Mouse (Mus musculus) T-cell, adult 2 months (primary cell): ENCODE measurements around the gene Fnbp1.
A peak's percentile ranks its signal among the peaks of the same experiment; 100 is the strongest.

Experiments
- DNase-seq: peaks from one replicate; pipeline ENCODE4 v3.0.0; 2022; ENCODE audit warnings: low spot score

Gene Fnbp1

GRCm38 (mm10) chr2:31124694-31125093, 17.1 kb downstream of the Fnbp1 start:
- DNase-seq, result no peak

DNA sequence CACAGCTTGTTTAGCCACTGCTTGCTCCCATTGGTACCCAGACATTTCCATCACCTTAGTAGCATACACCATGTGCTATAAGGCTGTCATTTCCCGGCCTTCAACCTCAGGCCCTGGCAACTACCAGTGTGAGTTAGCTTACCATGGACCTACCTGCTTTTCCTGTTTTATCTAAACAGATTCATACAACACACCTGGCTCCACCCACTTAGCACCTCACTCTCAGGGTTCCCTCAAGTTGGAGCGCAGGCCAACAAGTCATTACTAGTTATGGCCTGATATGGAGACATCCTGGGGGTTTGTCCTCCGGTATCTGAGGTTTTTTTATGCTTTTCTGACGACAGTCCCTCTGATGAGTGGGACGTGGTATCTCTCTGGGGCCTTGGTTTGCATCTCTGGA, 18.3 kb downstream of the Fnbp1 start:
- no peak for DNase-seq

DNA sequence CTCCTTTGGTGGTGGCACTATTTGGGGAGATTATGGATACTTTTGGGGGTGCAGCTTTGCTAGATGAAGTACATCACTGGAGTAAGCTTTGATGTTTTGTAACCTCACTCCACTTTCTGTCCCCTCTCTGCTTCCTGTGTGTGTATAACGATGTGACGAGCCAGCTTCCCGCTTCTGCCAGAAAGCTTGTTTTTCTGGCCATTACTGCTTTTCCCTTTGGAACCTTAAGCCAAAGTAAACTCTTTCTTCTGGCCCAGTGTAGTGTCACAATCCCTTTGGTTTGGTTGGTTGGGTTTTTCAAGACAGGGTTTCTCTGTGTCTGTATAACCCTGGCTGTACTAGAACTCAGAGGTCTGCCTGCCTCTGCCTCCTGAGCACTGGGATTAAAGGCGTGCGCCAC, 19.0 kb downstream of the Fnbp1 start:
- no peak for DNase-seq

- no peak for DNase-seq
Measured at GRCm38 (mm10) chr2:31121131-31121693, 20.6 kb downstream of the Fnbp1 start.

- no peak for DNase-seq
Measured at GRCm38 (mm10) chr2:31119795-31120194, 22.0 kb downstream of the Fnbp1 start.

DNA sequence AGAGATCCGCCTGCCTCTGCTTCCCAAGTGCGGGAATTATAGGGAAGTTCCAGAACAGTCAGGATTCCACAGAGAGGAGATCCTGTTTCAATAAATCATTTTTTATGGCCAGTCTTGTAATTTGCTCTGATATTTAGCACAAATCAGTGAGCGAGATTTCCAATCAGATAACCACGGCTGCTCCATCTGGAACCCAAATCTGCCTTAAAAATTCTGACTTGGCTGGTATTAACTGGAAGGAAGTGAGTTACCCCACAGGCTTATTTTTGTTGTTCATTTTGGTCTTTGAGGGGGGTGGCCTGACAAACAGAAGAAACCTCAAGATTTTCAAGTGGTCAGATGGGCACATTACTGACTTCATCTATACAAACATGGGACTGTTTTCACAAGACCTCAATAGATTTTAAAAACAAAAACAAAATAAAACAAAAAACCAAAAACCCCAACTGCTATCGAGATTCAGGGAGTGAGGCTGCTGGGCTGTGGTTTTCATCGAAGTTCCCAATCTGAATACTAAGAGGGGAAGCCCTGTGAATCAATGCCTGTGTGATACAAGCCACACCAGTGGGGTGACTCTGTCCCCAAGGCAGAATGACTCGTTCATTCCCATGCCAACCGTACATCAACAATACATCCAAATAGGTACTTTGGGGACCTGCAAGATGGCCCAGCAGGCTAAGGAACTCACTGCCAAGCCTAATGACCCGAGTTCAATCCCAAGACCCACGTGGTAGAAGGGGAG, 23.0 kb downstream of the Fnbp1 start:
- DNase-seq, result peak; percentile 74

- no peak for DNase-seq
Measured at GRCm38 (mm10) chr2:31118211-31118610, 23.6 kb downstream of the Fnbp1 start.

DNA sequence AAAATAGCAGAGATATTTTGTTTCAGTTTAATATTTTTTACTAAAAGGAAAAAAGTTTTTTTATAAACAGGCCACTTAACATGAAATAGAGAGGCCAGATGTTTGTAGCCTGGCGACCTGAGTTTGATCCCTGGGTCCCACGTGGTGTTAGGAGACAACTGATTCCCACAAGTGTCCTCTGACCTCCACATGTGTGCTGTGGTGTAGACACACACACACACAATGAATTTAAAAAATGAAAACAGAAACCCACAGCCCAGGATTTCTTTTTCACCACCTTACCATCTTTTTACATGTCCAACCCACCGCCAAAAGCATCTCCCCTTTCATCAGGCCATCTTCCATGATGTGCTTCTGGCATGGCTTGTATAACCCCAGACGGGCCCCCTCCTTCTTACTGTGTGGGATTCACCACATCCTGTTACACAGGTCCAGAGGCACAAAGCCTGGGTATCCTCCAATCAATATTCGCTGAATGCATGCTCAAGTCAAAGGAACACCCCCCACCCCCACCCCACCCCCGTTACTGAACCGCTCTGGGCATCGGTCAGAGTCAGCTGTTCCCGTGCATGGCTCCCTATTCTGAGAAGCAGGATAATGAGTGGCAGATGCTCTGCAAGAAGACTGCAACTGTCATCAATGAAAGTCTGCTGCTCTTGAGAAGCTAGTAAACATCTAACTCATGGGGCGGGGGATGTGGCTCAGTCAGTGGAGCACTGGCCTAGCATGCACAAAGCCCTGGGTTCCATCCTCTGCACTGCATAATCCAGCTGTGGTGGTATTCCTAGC, 25.7 kb downstream of the Fnbp1 start:
- DNase-seq, result peak; percentile 89

GRCm38 (mm10) chr2:31115091-31115942, 26.5 kb downstream of the Fnbp1 start:
- peak; percentile 37 for DNase-seq

DNA sequence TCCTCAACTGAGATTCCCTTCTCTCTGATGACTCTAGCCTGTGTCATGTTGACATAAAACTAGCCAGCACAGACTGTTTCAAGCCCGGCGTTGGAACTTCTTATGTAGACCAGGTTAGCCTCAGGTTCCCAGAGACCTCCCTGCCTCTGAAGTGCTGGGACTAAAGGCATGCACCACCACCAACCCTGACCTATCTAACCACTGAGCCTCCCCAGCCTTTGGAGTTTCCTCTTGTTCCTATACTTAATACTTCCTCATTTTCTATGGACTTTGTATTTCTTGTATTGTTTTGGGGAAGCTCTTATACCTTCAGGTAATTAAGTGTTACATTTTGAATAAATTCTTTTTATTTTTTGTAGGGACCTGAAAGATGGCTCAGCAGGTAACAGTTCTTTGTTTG, 27.6 kb downstream of the Fnbp1 start:
- DNase-seq, result no peak

DNA sequence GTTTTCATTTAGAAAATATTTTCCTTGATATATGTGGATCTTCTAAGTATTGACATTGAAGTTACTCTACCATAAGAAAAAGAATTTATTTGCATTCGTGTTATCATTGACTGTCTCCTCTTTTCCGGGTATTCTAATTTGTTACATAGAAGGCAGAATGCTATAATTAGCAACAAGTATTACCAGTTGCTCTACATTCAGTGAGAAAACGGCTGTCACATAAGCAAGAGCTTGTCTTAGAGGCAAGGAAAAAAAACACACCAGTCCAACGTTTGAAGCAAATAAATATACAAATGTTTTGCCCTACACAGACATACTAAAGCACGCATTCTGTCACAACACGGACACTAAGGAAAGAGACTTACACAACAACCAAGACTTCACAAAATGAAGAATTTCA, 30.1 kb downstream of the Fnbp1 start:
- DNase-seq, result no peak

GRCm38 (mm10) chr2:31109960-31110548, 31.8 kb downstream of the Fnbp1 start:
- DNase-seq, result no peak

GRCm38 (mm10) chr2:31108186-31108585, 33.6 kb downstream of the Fnbp1 start:
- DNase-seq, result peak; percentile 63

GRCm38 (mm10) chr2:31106621-31107320, 35.0 kb downstream of the Fnbp1 start:
- no peak for DNase-seq

DNA sequence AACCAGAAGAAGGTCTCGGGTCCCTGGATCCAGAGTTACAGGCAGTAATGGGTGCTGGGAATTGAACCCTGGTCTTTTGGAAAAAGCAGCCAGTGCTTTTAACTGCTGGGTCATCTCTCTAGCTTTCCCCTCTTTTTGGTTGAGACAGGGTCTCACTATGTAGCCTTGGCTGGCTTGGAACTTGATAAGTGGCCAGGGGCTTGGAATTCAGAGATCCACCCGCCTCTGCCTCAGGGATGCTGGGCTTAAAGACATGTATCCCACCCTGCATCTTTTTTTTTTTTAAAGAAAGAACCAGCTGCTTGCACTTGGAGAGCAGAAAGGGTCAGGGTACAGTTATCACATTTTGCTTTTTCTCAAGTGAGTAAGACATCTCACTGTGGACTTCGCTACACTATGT, 35.8 kb downstream of the Fnbp1 start:
- no peak for DNase-seq

DNA sequence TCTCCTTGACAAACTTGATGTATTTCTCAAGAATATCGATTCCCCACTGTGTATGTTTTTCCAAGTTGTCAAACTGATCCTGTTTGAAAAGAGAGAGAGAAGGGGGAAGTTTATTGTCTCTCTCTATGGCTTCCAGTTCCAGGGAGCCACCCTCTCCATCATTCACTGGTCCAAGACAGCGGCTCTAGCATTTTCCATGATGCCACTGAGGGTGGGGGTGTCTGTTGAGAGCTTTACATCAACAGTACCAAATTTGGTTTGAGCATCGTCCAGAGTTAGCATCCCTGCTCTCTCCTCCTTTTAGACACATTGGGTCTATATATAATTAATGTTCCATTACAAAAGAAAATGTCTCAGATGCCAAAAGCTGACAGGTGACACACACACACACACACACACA, 36.5 kb downstream of the Fnbp1 start:
- no peak for DNase-seq

GRCm38 (mm10) chr2:31103321-31103720, 38.5 kb downstream of the Fnbp1 start:
- DNase-seq, result no peak

DNA sequence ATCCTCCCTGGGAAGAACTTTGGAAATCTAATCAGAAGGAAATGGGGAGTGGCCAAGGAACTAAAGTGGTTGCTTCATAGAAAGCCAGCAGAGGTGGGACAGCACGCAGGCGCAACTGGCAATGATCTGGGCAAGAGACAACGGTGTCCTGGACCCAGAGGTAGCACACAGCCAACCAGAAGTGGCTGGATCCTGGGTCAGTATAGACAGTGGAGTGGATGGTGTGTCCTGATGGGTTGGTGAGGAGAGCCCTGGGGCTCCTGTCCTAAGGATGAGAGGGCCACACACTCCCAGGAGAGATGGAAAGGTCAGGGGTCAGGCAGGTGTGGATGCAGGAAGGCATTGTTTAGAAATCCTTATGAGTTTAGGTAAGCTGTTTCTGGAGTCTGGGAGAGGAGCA, 40.5 kb downstream of the Fnbp1 start:
- DNase-seq, result no peak

DNA sequence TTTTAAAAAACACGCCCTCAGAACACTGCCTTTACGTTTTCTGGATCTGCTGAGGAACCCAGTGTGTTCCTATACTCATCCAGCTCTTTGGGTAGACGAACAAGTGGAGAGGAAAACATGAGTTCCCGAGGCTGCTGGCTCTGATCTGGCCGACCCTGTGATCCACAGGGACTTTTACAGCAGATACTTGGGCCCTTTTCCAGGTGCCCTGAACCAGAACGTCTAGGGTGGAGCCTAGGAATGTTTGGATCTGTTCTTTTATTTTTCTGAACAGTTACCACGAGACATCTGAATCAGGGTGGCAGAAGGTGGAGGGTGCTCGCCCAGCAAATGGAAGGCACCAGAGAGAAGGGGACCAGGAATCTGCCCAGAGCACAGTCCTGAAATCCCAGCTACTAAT, 42.7 kb downstream of the Fnbp1 start:
- no peak for DNase-seq

DNA sequence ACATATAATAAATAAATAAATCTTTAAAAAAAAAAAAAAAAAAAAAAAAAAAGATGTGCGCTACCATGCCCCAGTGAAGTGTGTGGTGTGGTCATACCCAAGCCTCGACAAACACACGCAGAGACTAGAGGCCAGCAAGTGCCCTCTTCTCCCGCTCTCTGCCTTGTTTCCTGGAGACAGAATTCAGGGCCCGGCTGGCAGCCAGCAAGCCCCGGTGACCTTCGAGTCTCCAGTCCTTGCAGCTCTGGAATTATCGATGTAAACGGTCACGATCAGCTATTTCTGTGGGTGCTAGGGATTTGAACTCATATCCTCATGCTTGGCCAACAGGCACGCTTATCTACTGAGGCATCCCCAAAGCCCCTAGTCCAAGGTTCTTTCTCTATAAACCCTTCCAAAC, 43.2 kb downstream of the Fnbp1 start:
- no peak for DNase-seq

- no peak for DNase-seq
Measured at GRCm38 (mm10) chr2:31097276-31097675, 44.5 kb downstream of the Fnbp1 start.
